Mouse (Mus musculus): ENCODE data around the gene Kcnq1.

DNA sequence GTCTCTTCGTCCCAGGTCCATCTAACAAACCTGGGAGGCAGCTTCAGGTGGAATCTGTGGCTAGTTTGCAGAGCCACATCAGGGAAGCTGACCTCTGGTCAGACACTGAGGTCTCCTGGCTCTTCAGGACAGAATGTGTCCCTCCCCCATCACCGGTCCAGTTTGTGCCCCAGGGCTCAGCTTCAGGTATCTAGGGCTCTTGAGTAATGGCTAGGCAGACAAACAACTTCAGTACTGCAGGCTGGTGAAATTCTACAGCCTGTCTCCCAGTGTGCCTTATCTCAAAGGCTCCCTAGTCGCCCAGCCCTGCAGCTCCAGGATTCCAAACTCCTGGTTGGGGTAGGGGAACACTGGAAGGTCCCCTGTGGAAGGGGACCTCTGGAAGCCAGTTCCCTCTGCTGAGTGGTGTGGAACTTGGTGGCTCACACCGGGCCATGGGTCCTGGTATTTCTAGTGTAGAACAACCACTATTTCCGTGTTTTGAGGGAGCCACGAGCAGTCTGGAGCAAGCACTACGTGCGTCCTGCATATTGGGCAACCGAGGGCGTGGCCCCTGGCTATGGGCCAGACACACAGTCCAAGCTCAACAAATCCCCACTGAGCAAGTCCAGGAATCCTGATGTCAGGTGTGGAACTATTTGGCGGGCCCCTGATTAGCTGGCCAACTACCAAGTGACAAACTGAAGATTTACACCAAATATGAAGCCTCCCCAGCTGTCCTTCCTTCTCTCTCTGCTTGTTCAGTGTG lies 207.6 kb downstream of the Kcnq1 start:
- no peak for TF ChIP-seq CTCF (IDR thresholded peaks at IDR 0.05; ENCODE audit: insufficient read depth, low read length)
- no peak for TF ChIP-seq POLR2A (IDR thresholded peaks at IDR 0.05; ENCODE audit: borderline replicate concordance, extremely low read depth, low read depth, low read length)
